Mouse (Mus musculus) lung, postnatal 25 days (tissue): Measurements from ENCODE around the gene Jkamp.

ENCODE experiments used
- DNase-seq: peaks from one replicate; pipeline ENCODE4 v3.0.0; 2022; ENCODE audit warnings: low spot score

The Jkamp gene

GRCm38 (mm10) chr12:72086166-72086825 lies 907 bp downstream of the Jkamp start:
- no peak for DNase-seq

- no peak for DNase-seq
Measured at GRCm38 (mm10) chr12:72089802-72090201, 4.4 kb downstream of the Jkamp start.

GRCm38 (mm10) chr12:72096966-72097365 lies 11.6 kb downstream of the Jkamp start:
- DNase-seq = no peak

GRCm38 (mm10) chr12:72102776-72103175 lies 17.4 kb downstream of the Jkamp start:
- no peak for DNase-seq

- DNase-seq = no peak
Measured at GRCm38 (mm10) chr12:72104027-72104426, 18.6 kb downstream of the Jkamp start.

GRCm38 (mm10) chr12:72104525-72105281 lies 19.3 kb downstream of the Jkamp start:
- DNase-seq = peak; percentile 77

- DNase-seq = peak; percentile 2
Measured at GRCm38 (mm10) chr12:72115126-72115525, 29.7 kb downstream of the Jkamp start.

GRCm38 (mm10) chr12:72115686-72116345 lies 30.4 kb downstream of the Jkamp start:
- no peak for DNase-seq

GRCm38 (mm10) chr12:72129203-72129602 lies 43.8 kb downstream of the Jkamp start:
- no peak for DNase-seq

GRCm38 (mm10) chr12:72150786-72151185 lies 65.4 kb downstream of the Jkamp start:
- DNase-seq = no peak
